Mouse (Mus musculus): Measurements from ENCODE around the gene Rbm5.

GRCm38 (mm10) chr9:107738020-107738840, 32.6 kb downstream of the Rbm5 start:
- TF ChIP-seq POLR2A (IDR thresholded peaks at IDR 0.05; ENCODE audit: extremely low read depth, insufficient read depth, low read length) (peak; percentile 49; the same call in 1 of the 2 replicates), CTCF (IDR thresholded peaks at IDR 0.05; ENCODE audit: extremely low read depth, insufficient read depth, low read length) (peak; percentile 97)

Measured in cortical plate, adult 2 months (tissue).